Mouse (Mus musculus): ENCODE measurements around the gene Uvssa.

Uvssa gene

GRCm38 (mm10) chr5:33372331-33373038, 5.9 kb upstream of the Uvssa start:
- no peak for DNase-seq (ENCODE audit: low spot score)

DNA sequence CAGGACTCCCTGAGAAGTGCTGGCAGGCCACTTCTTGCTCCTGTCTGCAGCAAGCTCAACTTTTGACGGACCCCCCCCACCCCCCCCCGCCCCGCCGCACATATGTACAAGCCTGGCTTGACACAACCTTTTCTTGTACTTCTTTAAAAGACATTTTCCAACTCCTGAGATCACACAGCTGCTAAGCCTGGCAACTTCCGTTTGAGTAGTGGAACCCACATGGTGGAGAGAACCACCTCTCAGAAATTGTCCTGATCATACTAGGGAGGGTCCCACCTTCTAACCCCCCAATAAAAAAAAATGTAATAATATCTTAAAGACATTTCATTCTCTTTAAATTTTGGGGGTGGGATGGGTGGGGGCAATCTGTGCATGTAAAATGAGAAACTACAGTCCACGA, 1.2 kb upstream of the Uvssa start:
- no peak for DNase-seq (ENCODE audit: low spot score)

- peak; percentile 33 for DNase-seq (ENCODE audit: low spot score)
Observed at GRCm38 (mm10) chr5:33377801-33378301, 498 bp upstream of the Uvssa start.

DNA sequence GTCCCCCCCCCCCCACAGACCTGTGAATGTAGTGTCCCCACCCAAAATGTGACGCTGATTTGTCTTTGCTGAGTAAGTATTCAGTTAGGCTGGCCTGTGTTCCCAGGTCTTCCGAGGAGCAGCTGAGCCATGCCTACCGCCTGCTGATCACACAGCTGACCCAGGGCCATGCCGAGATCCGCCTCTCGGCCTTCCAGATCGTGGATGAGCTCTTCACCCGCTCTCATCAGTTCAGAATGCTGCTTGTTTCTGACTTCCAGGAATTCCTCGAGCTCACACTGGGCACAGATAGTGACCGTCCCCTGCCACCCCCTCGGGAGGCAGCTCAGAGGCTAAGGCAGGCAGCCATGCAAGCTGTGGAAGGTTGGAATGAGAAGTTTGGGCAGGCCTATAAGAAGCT, 9.2 kb downstream of the Uvssa start:
- no peak for DNase-seq (ENCODE audit: low spot score)

DNA sequence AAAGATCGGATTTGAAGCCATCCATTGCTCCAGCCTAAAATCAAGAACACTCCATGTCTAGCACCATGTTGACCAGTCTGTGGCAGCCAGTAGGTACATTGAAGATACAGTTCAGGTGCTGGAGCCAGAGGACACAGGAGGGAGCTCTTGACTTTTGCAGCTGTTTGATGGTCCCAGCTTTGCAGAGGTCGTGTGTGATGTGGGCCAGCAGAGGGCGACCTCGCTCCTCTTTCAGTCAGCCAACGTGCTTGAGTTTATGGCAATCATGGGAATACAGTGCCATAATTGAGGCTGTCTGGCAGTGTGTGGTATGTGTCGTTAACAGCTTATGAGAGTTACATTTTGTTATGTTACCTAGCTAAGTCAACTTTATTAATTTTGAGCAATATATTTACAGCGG, 15.5 kb downstream of the Uvssa start:
- peak; percentile 68 for DNase-seq (ENCODE audit: low spot score)

- no peak for DNase-seq (ENCODE audit: low spot score)
Observed at GRCm38 (mm10) chr5:33395693-33396092, 17.3 kb downstream of the Uvssa start.

GRCm38 (mm10) chr5:33396828-33397227, 18.5 kb downstream of the Uvssa start:
- DNase-seq (ENCODE audit: low spot score): no peak

DNA sequence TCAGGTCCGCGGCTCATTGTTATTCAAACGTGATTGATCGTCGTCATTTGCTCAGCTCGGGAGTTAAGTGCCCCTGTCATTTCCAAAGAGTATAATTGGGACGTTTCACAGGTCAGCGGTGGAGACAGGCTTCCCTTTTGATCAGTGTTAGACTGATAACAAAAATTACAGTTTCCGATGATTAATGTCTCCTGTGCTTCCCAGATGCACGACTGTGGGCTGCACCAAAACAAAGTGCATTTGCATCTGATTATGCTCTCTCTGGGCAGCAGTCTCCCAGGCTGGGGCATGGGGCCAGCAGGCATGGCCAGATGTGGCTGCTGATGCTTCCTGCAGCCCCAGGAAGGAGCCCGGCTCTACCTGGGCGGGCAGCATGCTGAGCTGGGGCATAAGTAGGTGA, 22.5 kb downstream of the Uvssa start:
- no peak for DNase-seq (ENCODE audit: low spot score)

DNA sequence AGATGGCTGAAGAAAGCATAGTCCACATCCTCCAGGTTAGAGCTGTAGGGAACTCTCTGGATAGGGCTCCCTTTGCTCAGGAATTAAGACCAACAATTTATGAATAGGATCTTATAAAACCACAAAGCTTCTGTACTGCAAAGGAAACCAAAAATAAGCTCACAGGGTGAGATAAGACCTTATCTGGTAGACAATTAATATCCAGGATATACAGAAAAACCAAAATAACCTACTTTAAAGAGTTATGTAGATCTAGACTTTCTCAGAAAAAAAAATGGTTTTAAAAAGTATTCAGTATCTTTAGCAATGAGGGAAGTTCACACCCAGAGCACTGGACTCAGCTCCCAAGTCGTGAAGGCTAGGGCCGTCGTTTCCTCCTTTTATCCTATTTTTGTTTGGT, 42.0 kb downstream of the Uvssa start:
- DNase-seq (ENCODE audit: low spot score): no peak

- no peak for DNase-seq (ENCODE audit: low spot score)
Observed at GRCm38 (mm10) chr5:33427461-33427860, 49.1 kb downstream of the Uvssa start.

- DNase-seq (ENCODE audit: low spot score): no peak
Observed at GRCm38 (mm10) chr5:33430106-33430505, 51.8 kb downstream of the Uvssa start.

GRCm38 (mm10) chr5:33430511-33431172, 52.3 kb downstream of the Uvssa start:
- DNase-seq (ENCODE audit: low spot score): no peak

- DNase-seq (ENCODE audit: low spot score): no peak
Observed at GRCm38 (mm10) chr5:33431173-33432005, 53.0 kb downstream of the Uvssa start.

GRCm38 (mm10) chr5:33432057-33432935, 53.9 kb downstream of the Uvssa start:
- no peak for DNase-seq (ENCODE audit: low spot score)

DNA sequence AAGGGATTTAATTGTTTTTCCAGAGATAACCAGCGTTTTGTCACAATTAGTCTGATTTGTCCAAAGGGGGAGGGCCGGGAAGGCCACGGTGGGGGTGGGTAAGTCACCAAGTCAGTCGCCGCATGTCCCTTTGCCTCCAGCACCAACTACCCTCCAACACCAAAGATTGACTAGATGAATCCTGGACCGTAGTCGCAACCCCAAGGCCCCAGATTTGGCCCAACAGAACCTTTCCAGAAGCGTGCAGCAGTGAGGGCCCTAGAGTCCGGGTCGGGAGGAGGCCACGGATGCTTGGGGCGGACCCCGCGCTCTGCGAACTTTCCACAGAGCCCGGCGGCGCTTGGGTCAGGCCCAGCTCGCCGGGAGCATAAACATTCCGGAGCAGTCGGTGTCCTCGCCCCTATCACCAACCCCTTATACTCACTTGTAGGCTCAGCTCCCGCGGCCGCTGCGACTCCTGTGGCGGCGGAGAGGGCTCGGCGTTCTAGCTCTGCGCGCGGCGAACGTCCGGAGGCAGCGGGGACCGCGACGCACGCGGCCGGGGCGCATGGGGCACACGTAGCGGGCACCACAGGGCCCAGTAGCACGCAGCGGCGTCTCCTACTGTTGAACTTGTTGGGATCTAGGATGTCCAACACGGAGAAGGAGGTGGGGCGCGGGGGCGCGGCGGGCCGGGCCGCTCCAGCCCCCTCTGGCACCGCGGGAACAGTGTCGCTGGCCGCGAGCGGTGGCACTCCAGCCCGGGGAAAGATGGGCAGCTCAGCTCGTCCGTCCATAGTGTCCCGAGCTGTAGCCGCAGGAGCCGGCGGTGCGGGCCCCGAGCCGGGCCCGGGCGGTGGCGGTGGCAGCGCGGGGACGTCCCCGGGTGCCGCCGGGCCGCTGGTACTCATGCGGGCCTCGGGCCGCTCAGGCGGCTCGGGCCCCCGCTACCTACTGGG, 55.1 kb downstream of the Uvssa start, which contains the start of gene Nkx1-1:
Gene Nkx1-1, minus strand, starts transcription at position 776 of the 938 bp plus-strand sequence.
- no peak for DNase-seq (ENCODE audit: low spot score)

- no peak for DNase-seq (ENCODE audit: low spot score)
Observed at GRCm38 (mm10) chr5:33434141-33434780, 55.9 kb downstream of the Uvssa start.

DNA sequence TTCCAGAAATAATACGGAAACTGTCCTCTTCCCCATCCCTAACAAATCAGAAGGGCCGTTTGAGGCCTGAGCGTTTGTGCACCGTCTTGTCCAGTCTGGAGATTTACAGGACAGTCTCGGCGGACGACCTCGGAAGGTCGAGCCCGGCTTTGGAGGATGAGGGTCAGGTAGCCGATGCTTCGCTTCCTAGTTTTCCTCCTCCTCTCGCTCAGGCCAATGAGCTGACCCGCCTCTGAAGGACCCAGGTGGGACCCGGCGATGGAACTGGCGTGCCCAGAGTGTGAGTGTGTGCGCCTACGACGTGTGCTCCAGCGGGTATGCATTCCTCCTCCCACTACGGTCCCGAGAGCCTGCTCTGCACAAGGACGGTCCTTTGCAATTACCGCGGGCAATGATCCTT, 56.8 kb downstream of the Uvssa start:
- DNase-seq (ENCODE audit: low spot score): no peak

- no peak for DNase-seq (ENCODE audit: low spot score)
Observed at GRCm38 (mm10) chr5:33435941-33436340, 57.6 kb downstream of the Uvssa start.

DNA sequence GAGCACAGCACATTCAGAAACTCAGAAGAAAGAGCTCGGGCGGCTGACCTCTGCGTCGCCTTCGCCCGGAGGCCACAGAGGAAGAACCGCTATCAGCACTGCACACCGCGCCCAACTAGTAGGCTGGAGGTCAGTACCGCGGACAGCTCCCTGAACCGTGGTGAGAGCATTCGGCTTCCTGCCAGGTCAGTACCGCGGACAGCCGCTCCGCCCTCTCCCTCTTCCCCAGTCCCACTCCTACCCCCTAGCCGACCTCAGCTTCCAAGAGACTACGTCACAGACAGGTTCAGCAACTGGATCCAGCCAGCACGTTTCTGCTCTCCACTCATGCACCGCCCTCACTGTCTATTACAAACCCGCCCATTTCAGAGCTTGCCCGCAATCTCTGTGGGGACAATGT, 59.9 kb downstream of the Uvssa start:
- DNase-seq (ENCODE audit: low spot score): peak; percentile 94

Measured in urinary bladder, postnatal 25 days (tissue).